Mouse (Mus musculus): ENCODE measurements at regions not wholly inside any gene's neighbourhood (a gene's known extent, or its start where the extent isn't known, plus 50 kb on each side); places are given as distances from the start of the nearest gene placed in this dataset.

GRCm38 (mm10) chr4:4875257-4875656 is 82.1 kb upstream of the Impad1 start:
- no peak for DNase-seq

- no peak for DNase-seq
These were observed 65.2 kb upstream of the Impad1 start for GRCm38 (mm10) chr4:4858345-4858744.
